Mouse (Mus musculus): ENCODE measurements around the gene Stk10.

The Stk10 gene

GRCm38 (mm10) chr11:32567000-32567855 is 34.1 kb downstream of the Stk10 start:
- DNase-seq (ENCODE audit: low read depth, low spot score): peak; percentile 24

GRCm38 (mm10) chr11:32568060-32568459 is 35.0 kb downstream of the Stk10 start:
- DNase-seq (ENCODE audit: low read depth, low spot score): no peak

- no peak for DNase-seq (ENCODE audit: low read depth, low spot score)
These were observed 35.7 kb downstream of the Stk10 start for GRCm38 (mm10) chr11:32568637-32569293.

- no peak for DNase-seq (ENCODE audit: low read depth, low spot score)
These were observed 38.0 kb downstream of the Stk10 start for GRCm38 (mm10) chr11:32571103-32571502.

GRCm38 (mm10) chr11:32573669-32574068 is 40.6 kb downstream of the Stk10 start:
- DNase-seq (ENCODE audit: low read depth, low spot score): no peak

GRCm38 (mm10) chr11:32575964-32576759 is 43.1 kb downstream of the Stk10 start:
- no peak for DNase-seq (ENCODE audit: low read depth, low spot score)

- DNase-seq (ENCODE audit: low read depth, low spot score): no peak
These were observed 43.6 kb downstream of the Stk10 start for GRCm38 (mm10) chr11:32576760-32577050.

GRCm38 (mm10) chr11:32580305-32580947 is 47.3 kb downstream of the Stk10 start:
- peak; percentile 80 for DNase-seq (ENCODE audit: low read depth, low spot score)

- no peak for DNase-seq (ENCODE audit: low read depth, low spot score)
These were observed 47.9 kb downstream of the Stk10 start for GRCm38 (mm10) chr11:32581031-32581430.

- DNase-seq (ENCODE audit: low read depth, low spot score): no peak
These were observed 49.7 kb downstream of the Stk10 start for GRCm38 (mm10) chr11:32582813-32583212.

- DNase-seq (ENCODE audit: low read depth, low spot score): no peak
These were observed 52.9 kb downstream of the Stk10 start for GRCm38 (mm10) chr11:32585996-32586395.

- no peak for DNase-seq (ENCODE audit: low read depth, low spot score)
These were observed 54.3 kb downstream of the Stk10 start for GRCm38 (mm10) chr11:32587191-32588089.

GRCm38 (mm10) chr11:32588090-32588891 is 55.2 kb downstream of the Stk10 start:
- peak; percentile 84 for DNase-seq (ENCODE audit: low read depth, low spot score)

GRCm38 (mm10) chr11:32588892-32589172 is 55.7 kb downstream of the Stk10 start:
- no peak for DNase-seq (ENCODE audit: low read depth, low spot score)

GRCm38 (mm10) chr11:32589201-32589600 is 56.1 kb downstream of the Stk10 start:
- DNase-seq (ENCODE audit: low read depth, low spot score): no peak

- no peak for DNase-seq (ENCODE audit: low read depth, low spot score)
These were observed 56.7 kb downstream of the Stk10 start for GRCm38 (mm10) chr11:32589791-32590190.

GRCm38 (mm10) chr11:32590205-32590604 is 57.1 kb downstream of the Stk10 start:
- DNase-seq (ENCODE audit: low read depth, low spot score): no peak

- no peak for DNase-seq (ENCODE audit: low read depth, low spot score)
These were observed 59.1 kb downstream of the Stk10 start for GRCm38 (mm10) chr11:32591921-32592850.

- no peak for DNase-seq (ENCODE audit: low read depth, low spot score)
These were observed 60.0 kb downstream of the Stk10 start for GRCm38 (mm10) chr11:32593081-32593480.
